Mouse (Mus musculus): ENCODE data around the gene Acss2. TPM values are rescaled to one million over a fixed set of nuclear protein-coding genes. Genes with fewer than 3 reads are reported as not detected.

Gene Acss2
- polyA plus RNA-seq, 1 experiment from 2014 or later, result 17.5 TPM

GRCm38 (mm10) chr2:155611834-155612550 is 94.2 kb downstream of the Acss2 start:
- 83% methylated on average over 9 of the region's 9 CpGs for WGBS
- H3K4me3 ChIP-seq (ENCODE audit: low read depth, low read length), result no peak overlapping the region
- no peaks in the 10 kb centered on the region for H3K9me3 ChIP-seq (replicated peaks; ENCODE audit: control insufficient read depth, low read length)
- ATAC-seq (no peak), DNase-seq (ENCODE audit: low spot score) (no peak)
- H3K27ac ChIP-seq (ENCODE audit: low read depth, low read length), result no peak overlapping the region
- peaks cover 5% of the 10 kb centered on the region; the same call in 1 of the 2 replicates for H3K4me1 ChIP-seq (ENCODE audit: control insufficient read depth, insufficient read depth, low read length)
- no peaks in the 10 kb centered on the region for H3K27me3 ChIP-seq (replicated peaks; ENCODE audit: control insufficient read depth, insufficient read depth, low read length)
- H3K4me2 ChIP-seq (ENCODE audit: low read length), result no peak overlapping the region
- no peaks in the 10 kb centered on the region for H3K36me3 ChIP-seq (ENCODE audit: control insufficient read depth, insufficient read depth, low read length)
- H3K9ac ChIP-seq (ENCODE audit: low read length), result no peak overlapping the region

GRCm38 (mm10) chr2:155613326-155613755 is 95.6 kb downstream of the Acss2 start:
- no peak overlapping the region for H3K27ac ChIP-seq (ENCODE audit: low read depth, low read length)
- peak; percentile 71 for ATAC-seq
- 6% methylated on average over 20 of the region's 20 CpGs for WGBS
- peaks cover 5% of the 10 kb centered on the region; the same call in 1 of the 2 replicates for H3K4me1 ChIP-seq (ENCODE audit: control insufficient read depth, insufficient read depth, low read length)
- H3K9ac ChIP-seq (ENCODE audit: low read length), result no peak overlapping the region; the same call in 1 of the 2 replicates
- peak overlapping the region; percentile 41 for H3K4me2 ChIP-seq (ENCODE audit: low read length)
- no peaks in the 10 kb centered on the region for H3K27me3 ChIP-seq (replicated peaks; ENCODE audit: control insufficient read depth, insufficient read depth, low read length)
- H3K4me3 ChIP-seq (ENCODE audit: low read depth, low read length), result 0 out of 2 replicates have a peak overlapping the region, but pooled peaks have one; percentile 8
- H3K36me3 ChIP-seq (ENCODE audit: control insufficient read depth, insufficient read depth, low read length), result no peaks in the 10 kb centered on the region
- H3K9me3 ChIP-seq (replicated peaks; ENCODE audit: control insufficient read depth, low read length), result no peaks in the 10 kb centered on the region
- DNase-seq (ENCODE audit: low spot score), result peak; percentile 48

- no peak overlapping the region for H3K4me3 ChIP-seq (ENCODE audit: low read depth, low read length)
- ATAC-seq (no peak), DNase-seq (ENCODE audit: low spot score) (no peak)
- no peak overlapping the region for H3K27ac ChIP-seq (ENCODE audit: low read depth, low read length)
- H3K4me1 ChIP-seq (ENCODE audit: control insufficient read depth, insufficient read depth, low read length), result peaks cover 5% of the 10 kb centered on the region; the same call in 1 of the 2 replicates
- 77% methylated on average over 8 of the region's 8 CpGs for WGBS
- no peak overlapping the region for H3K9ac ChIP-seq (ENCODE audit: low read length)
- no peaks in the 10 kb centered on the region for H3K36me3 ChIP-seq (ENCODE audit: control insufficient read depth, insufficient read depth, low read length)
- H3K9me3 ChIP-seq (replicated peaks; ENCODE audit: control insufficient read depth, low read length), result no peaks in the 10 kb centered on the region
- no peak overlapping the region for H3K4me2 ChIP-seq (ENCODE audit: low read length)
- no peaks in the 10 kb centered on the region for H3K27me3 ChIP-seq (replicated peaks; ENCODE audit: control insufficient read depth, insufficient read depth, low read length)
Measured at GRCm38 (mm10) chr2:155613953-155614352, 96.2 kb downstream of the Acss2 start.

- DNase-seq (ENCODE audit: low spot score) (no peak), ATAC-seq (no peak)
- WGBS, result 54% methylated on average over 6 of the region's 6 CpGs
- no peak overlapping the region for H3K4me2 ChIP-seq (ENCODE audit: low read length)
- H3K4me1 ChIP-seq (ENCODE audit: control insufficient read depth, insufficient read depth, low read length), result peaks cover 5% of the 10 kb centered on the region; the same call in 1 of the 2 replicates
- H3K9me3 ChIP-seq (replicated peaks; ENCODE audit: control insufficient read depth, low read length), result no peaks in the 10 kb centered on the region
- no peaks in the 10 kb centered on the region for H3K27me3 ChIP-seq (replicated peaks; ENCODE audit: control insufficient read depth, insufficient read depth, low read length)
- no peak overlapping the region for H3K4me3 ChIP-seq (ENCODE audit: low read depth, low read length)
- H3K27ac ChIP-seq (ENCODE audit: low read depth, low read length), result no peak overlapping the region
- no peak overlapping the region for H3K9ac ChIP-seq (ENCODE audit: low read length)
- no peaks in the 10 kb centered on the region for H3K36me3 ChIP-seq (ENCODE audit: control insufficient read depth, insufficient read depth, low read length)
Measured at GRCm38 (mm10) chr2:155616971-155617370, 99.2 kb downstream of the Acss2 start.

GRCm38 (mm10) chr2:155619817-155620216 is 102.1 kb downstream of the Acss2 start:
- Histone ChIP-seq H3K27ac (ENCODE audit: low read depth, low read length) (no peak overlapping the region), H3K4me3 (ENCODE audit: low read depth, low read length) (no peak overlapping the region), H3K36me3 (ENCODE audit: control insufficient read depth, insufficient read depth, low read length) (no peaks in the 10 kb centered on the region), H3K9ac (ENCODE audit: low read length) (no peak overlapping the region), H3K27me3 (replicated peaks; ENCODE audit: control insufficient read depth, insufficient read depth, low read length) (no peaks in the 10 kb centered on the region), H3K4me2 (ENCODE audit: low read length) (no peak overlapping the region), H3K9me3 (replicated peaks; ENCODE audit: control insufficient read depth, low read length) (no peaks in the 10 kb centered on the region), H3K4me1 (ENCODE audit: control insufficient read depth, insufficient read depth, low read length) (no peaks in the 10 kb centered on the region)
- ATAC-seq (peak; percentile 67; the same call in 1 of the 2 replicates), DNase-seq (ENCODE audit: low spot score) (peak; percentile 76)
- 23% methylated on average over 8 of the region's 8 CpGs for WGBS

GRCm38 (mm10) chr2:155622606-155623005 is 104.9 kb downstream of the Acss2 start:
- DNase-seq (ENCODE audit: low spot score) (no peak), ATAC-seq (no peak)
- Histone ChIP-seq H3K27ac (ENCODE audit: low read depth, low read length) (no peak overlapping the region), H3K27me3 (replicated peaks; ENCODE audit: control insufficient read depth, insufficient read depth, low read length) (peaks cover 2% of the 10 kb centered on the region; the same call in 1 of the 2 replicates), H3K36me3 (ENCODE audit: control insufficient read depth, insufficient read depth, low read length) (no peaks in the 10 kb centered on the region), H3K9ac (ENCODE audit: low read length) (no peak overlapping the region), H3K4me2 (ENCODE audit: low read length) (no peak overlapping the region), H3K9me3 (replicated peaks; ENCODE audit: control insufficient read depth, low read length) (no peaks in the 10 kb centered on the region), H3K4me3 (ENCODE audit: low read depth, low read length) (no peak overlapping the region), H3K4me1 (ENCODE audit: control insufficient read depth, insufficient read depth, low read length) (no peaks in the 10 kb centered on the region)
- WGBS, result 35% methylated on average over 11 of the region's 11 CpGs

GRCm38 (mm10) chr2:155623996-155624395 is 106.2 kb downstream of the Acss2 start:
- Histone ChIP-seq H3K9ac (ENCODE audit: low read length) (no peak overlapping the region), H3K27ac (ENCODE audit: low read depth, low read length) (no peak overlapping the region), H3K4me1 (ENCODE audit: control insufficient read depth, insufficient read depth, low read length) (no peaks in the 10 kb centered on the region), H3K36me3 (ENCODE audit: control insufficient read depth, insufficient read depth, low read length) (no peaks in the 10 kb centered on the region), H3K4me3 (ENCODE audit: low read depth, low read length) (no peak overlapping the region), H3K27me3 (replicated peaks; ENCODE audit: control insufficient read depth, insufficient read depth, low read length) (peaks cover 16% of the 10 kb centered on the region), H3K9me3 (replicated peaks; ENCODE audit: control insufficient read depth, low read length) (no peaks in the 10 kb centered on the region), H3K4me2 (ENCODE audit: low read length) (no peak overlapping the region)
- 85% methylated on average over 6 of the region's 6 CpGs for WGBS
- ATAC-seq, result no peak
- no peak for DNase-seq (ENCODE audit: low spot score)

- H3K36me3 ChIP-seq (ENCODE audit: control insufficient read depth, insufficient read depth, low read length), result no peaks in the 10 kb centered on the region
- H3K4me1 ChIP-seq (ENCODE audit: control insufficient read depth, insufficient read depth, low read length), result peaks cover 4% of the 10 kb centered on the region; the same call in 1 of the 2 replicates
- H3K4me3 ChIP-seq (ENCODE audit: low read depth, low read length), result no peak overlapping the region
- H3K4me2 ChIP-seq (ENCODE audit: low read length), result no peak overlapping the region
- H3K27me3 ChIP-seq (replicated peaks; ENCODE audit: control insufficient read depth, insufficient read depth, low read length), result peaks cover 21% of the 10 kb centered on the region
- no peaks in the 10 kb centered on the region for H3K9me3 ChIP-seq (replicated peaks; ENCODE audit: control insufficient read depth, low read length)
- ATAC-seq (no peak), DNase-seq (ENCODE audit: low spot score) (peak; percentile 66)
- 40% methylated on average over 10 of the region's 10 CpGs for WGBS
- no peak overlapping the region for H3K27ac ChIP-seq (ENCODE audit: low read depth, low read length)
- H3K9ac ChIP-seq (ENCODE audit: low read length), result no peak overlapping the region
Measured at GRCm38 (mm10) chr2:155624730-155625129, 107.0 kb downstream of the Acss2 start.

- peaks cover 37% of the 10 kb centered on the region for H3K27me3 ChIP-seq (replicated peaks; ENCODE audit: control insufficient read depth, insufficient read depth, low read length)
- H3K4me1 ChIP-seq (ENCODE audit: control insufficient read depth, insufficient read depth, low read length), result peaks cover 4% of the 10 kb centered on the region; the same call in 1 of the 2 replicates
- H3K4me2 ChIP-seq (ENCODE audit: low read length), result no peak overlapping the region
- no peak for DNase-seq (ENCODE audit: low spot score)
- no peak overlapping the region for H3K27ac ChIP-seq (ENCODE audit: low read depth, low read length)
- no peak for ATAC-seq
- WGBS, result 67% methylated on average over 15 of the region's 15 CpGs
- peaks cover 4% of the 10 kb centered on the region; the same call in 1 of the 2 replicates for H3K36me3 ChIP-seq (ENCODE audit: control insufficient read depth, insufficient read depth, low read length)
- H3K4me3 ChIP-seq (ENCODE audit: low read depth, low read length), result no peak overlapping the region
- H3K9me3 ChIP-seq (replicated peaks; ENCODE audit: control insufficient read depth, low read length), result no peaks in the 10 kb centered on the region
- H3K9ac ChIP-seq (ENCODE audit: low read length), result no peak overlapping the region
Measured at GRCm38 (mm10) chr2:155626277-155626676, 108.5 kb downstream of the Acss2 start.

Measured in forebrain, embryonic 14.5 days (tissue).